Mouse (Mus musculus): Measurements from ENCODE around the gene Agbl2.

GRCm38 (mm10) chr2:90847681-90848050, 65.1 kb downstream of the Agbl2 start:
- TF ChIP-seq GATA1 (IDR thresholded peaks at IDR 0.05; ENCODE audit: borderline replicate concordance, low read length) (no peak), FLI1 (IDR thresholded peaks at IDR 0.05; ENCODE audit: low read length) (no peak)

All from megakaryocyte, embryonic 14.5 days (primary cell).